9 mouse cellular contexts compared by ENCODE assay signal in genomic region chr8:117465250-117465649, GRCm38 (mm10). TPM values are rescaled to one million over a fixed set of nuclear protein-coding genes. Genes with fewer than 3 reads are reported as not detected.
A peak's percentile ranks its signal among the peaks of the same experiment; 100 is the strongest.
DNase-seq lines count a peak whose midpoint lies in the region; ATAC-seq lines count a peak whose summit lies in the region.
"Had no signal": no experiment of that assay in that cellular context is flagged by ENCODE, and none has a peak within 500 bp of the region (broad histone marks: within the 10 kb centered on the region; RNA-seq: fewer than 3 reads in every experiment).

No protein-coding gene starts in this region.

- no peak overlapping the region for H3K4me2 ChIP-seq in neural tube, embryonic 14.5 days (ENCODE audit: low read depth, low read length)
- H3K4me2 ChIP-seq: limb, embryonic 12.5 days had no signal

- WGBS in neural tube, embryonic 14.5 days, result 36% methylated on average over 5 of the region's 5 CpGs

- no peak overlapping the region for H3K9ac ChIP-seq in neural tube, embryonic 14.5 days (replicated peaks; ENCODE audit: low read depth, low read length)
- H3K9ac ChIP-seq: limb, embryonic 12.5 days had no signal

- no peaks in the 10 kb centered on the region for H3K9me3 ChIP-seq in neural tube, embryonic 14.5 days (ENCODE audit: control insufficient read depth, low read length)
- H3K9me3 ChIP-seq: limb, embryonic 12.5 days had no signal

- H3K36me3 ChIP-seq in neural tube, embryonic 14.5 days (ENCODE audit: control insufficient read depth, insufficient read depth, low read length), result no peaks in the 10 kb centered on the region
- H3K36me3 ChIP-seq: limb, embryonic 12.5 days had no signal

- H3K27me3 ChIP-seq in neural tube, embryonic 14.5 days (ENCODE audit: control insufficient read depth, insufficient read depth, low read length), result no peaks in the 10 kb centered on the region
- H3K27me3 ChIP-seq: limb, embryonic 12.5 days had no signal

- H3K27ac ChIP-seq in neural tube, embryonic 14.5 days (ENCODE audit: low read depth, low read length), result no peak overlapping the region
- H3K27ac ChIP-seq: limb, embryonic 12.5 days had no signal

- peak; percentile 90 for ATAC-seq in CD4-positive, CD25-positive, alpha-beta regulatory T cell, adult 4 months
- peak; percentile 70 for ATAC-seq in neural tube, embryonic 14.5 days (ENCODE audit: low read depth)

- H3K4me3 ChIP-seq in neural tube, embryonic 14.5 days (ENCODE audit: low read depth, low read length), result no peak overlapping the region
- H3K4me3 ChIP-seq: limb, embryonic 12.5 days had no signal

- intact Hi-C loops in heart, postnatal 10 days (cut with DNase I), result loop anchor here (1.0 to 2.0 kb wide), 4 partner anchors 79 to 266 kb away; no protein-coding TSS in a partner anchor

- DNase-seq in WW6 (ENCODE audit: low read depth, low spot score), result peak; percentile 65
- peak; percentile 38 to 60 for DNase-seq in cerebellum, postnatal 36 days
- DNase-seq in heart, postnatal 10 days, result peak; percentile 70 to 79
- DNase-seq in kidney, postnatal 36 days, result peak; percentile 76 to 79
- peak; percentile 43 to 64 for DNase-seq in lung, adult 18-20 months
- DNase-seq in thymus, postnatal 10 days (ENCODE audit: low spot score in 2 of 2), result peak; percentile 31 to 81

- peaks cover 6% of the 10 kb centered on the region for H3K4me1 ChIP-seq in neural tube, embryonic 14.5 days (ENCODE audit: control insufficient read depth, insufficient read depth, low read length)

RNA-seq across cellular contexts. Expression of gene Plcg2, which starts 32.8 kb away (rescaled TPM):
- polyA plus RNA-seq in CD4-positive, CD25-positive, alpha-beta regulatory T cell, adult 4 months (2017; shearing (Covaris generic)), result under 1 TPM in 1 of 2 experiments, not detected in 1; 0.99 TPM
- 10 to 100 TPM; 10.2 to 10.7 TPM for total RNA-seq in heart, postnatal 10 days (2021)
- polyA plus RNA-seq in neural tube, embryonic 14.5 days (2014; fragmentation: Nextera tagmentation; extraction: Ambion mirVana), result 0.50 and 0.93 TPM in 2 replicates
